Mouse (Mus musculus): Measurements from ENCODE around the gene Olfr937. TPM values are rescaled to one million over a fixed set of nuclear protein-coding genes. Genes with fewer than 3 reads are reported as not detected.

Olfr937 gene
- not detected for total RNA-seq (2021)
- long read RNA-seq, experiment 1, result 0 reads
- long read RNA-seq, experiment 2, result 0 reads

DNA sequence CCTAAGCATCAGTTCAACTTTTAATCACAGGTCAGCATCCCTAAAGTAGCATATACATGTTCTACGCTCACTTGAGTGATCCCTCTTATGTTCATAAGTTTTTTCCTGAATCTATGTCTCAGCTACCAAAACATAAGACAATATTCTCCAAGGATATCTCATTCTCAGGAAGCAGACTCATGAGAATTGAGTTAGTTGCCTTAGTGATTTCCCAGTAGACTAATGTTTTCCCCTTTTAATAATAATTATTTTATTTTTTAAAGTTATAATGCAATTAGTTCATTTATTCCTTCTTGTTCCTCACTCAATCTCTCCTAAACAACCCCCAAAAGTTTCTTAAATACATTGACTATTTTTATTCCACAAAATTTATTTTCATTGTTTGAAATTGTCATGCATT is at the start of gene Olfr937:
Olfr937 (minus strand) TSS at position 101 of the 400 bp plus-strand sequence.
- no peak for DNase-seq (ENCODE audit: low spot score in 2 of 2)

DNA sequence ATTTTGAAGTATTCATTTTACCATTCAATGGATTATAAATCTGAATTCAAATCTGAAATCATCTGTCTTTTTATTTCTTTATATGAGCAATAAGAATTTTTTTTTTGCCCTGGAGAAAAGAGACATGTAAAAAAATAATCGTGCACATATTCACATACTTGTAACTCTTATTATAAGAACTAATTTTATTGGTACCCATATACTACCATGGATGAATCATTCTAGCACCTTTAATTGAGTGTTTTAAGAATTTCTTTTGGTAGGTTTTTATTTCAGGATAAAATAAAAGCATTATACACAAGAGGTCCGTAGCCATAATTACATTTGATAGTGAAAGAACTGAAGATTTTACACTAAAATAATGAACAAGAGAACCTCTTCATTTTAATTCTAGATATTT is 14.0 kb upstream of the Olfr937 start, which contains the start of gene Olfr938:
Olfr938 (minus strand) TSS at position 101 of the 400 bp plus-strand sequence.
- no peak for DNase-seq (ENCODE audit: low spot score in 2 of 2)

DNA sequence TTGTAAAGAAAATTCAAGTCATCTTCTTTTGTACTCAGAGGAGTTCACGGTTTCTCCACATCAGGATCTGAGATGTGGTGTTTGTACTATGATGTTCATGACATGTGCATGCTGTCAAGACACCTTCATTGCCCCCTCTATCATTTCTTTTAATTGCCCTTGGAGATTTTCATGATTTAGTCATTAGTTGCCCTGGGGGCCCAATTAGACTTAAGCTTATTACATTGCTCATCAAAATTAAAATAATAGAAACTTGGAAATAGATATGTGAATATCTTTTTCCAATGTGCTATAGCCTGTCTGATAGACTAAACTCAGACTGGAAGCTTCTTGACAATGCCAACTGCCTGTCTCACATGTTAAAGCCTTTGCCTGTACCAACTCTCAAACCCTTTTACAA is 41.5 kb downstream of the Olfr937 start, which contains the start of gene Olfr146:
Olfr146 (minus strand) TSS at position 101 of the 400 bp plus-strand sequence.
- no peak for DNase-seq (ENCODE audit: low spot score in 2 of 2)

Small RNA genes within 50 kb of the gene (microRNA-seq; reads per million reads assigned to microRNA genes)
- gene Gm25032, result not detected
- gene Gm25529, result not detected

Other genes with a start within 250 kb of the Olfr937 start
- not detected for gene Olfr923, start 238.4 kb downstream of the Olfr937 start, total RNA-seq (2021)
- not detected for gene Olfr924, start 220.5 kb downstream of the Olfr937 start, total RNA-seq (2021)
- gene Olfr26, start 209.9 kb downstream of the Olfr937 start, total RNA-seq (2021), result not detected
- gene Olfr926, start 187.8 kb downstream of the Olfr937 start, total RNA-seq (2021), result not detected
- not detected for gene Olfr930, start 135.1 kb downstream of the Olfr937 start, total RNA-seq (2021)
- gene Olfr933, start 92.6 kb downstream of the Olfr937 start, total RNA-seq (2021), result under 1 TPM in 1 of 2 experiments, not detected in 1; 0.11 TPM
- not detected for gene Olfr934, start 76.6 kb downstream of the Olfr937 start, total RNA-seq (2021)
- not detected for gene Olfr935, start 65.3 kb downstream of the Olfr937 start, total RNA-seq (2021)
- not detected for gene Olfr146, start 41.6 kb downstream of the Olfr937 start, total RNA-seq (2021)
- gene Olfr938, start 13.9 kb upstream of the Olfr937 start, total RNA-seq (2021), result not detected
- not detected for gene Olfr27, start 63.2 kb upstream of the Olfr937 start, total RNA-seq (2021)
- gene Olfr943, start 101.4 kb upstream of the Olfr937 start, total RNA-seq (2021), result not detected
- gene Olfr944, start 137.0 kb upstream of the Olfr937 start, total RNA-seq (2021), result not detected
- gene Olfr1537, start 185.0 kb upstream of the Olfr937 start, total RNA-seq (2021), result not detected
- gene Olfr945, start 211.9 kb upstream of the Olfr937 start, total RNA-seq (2021), result not detected